Mouse (Mus musculus): ENCODE measurements around the gene Senp7.

GRCm38 (mm10) chr16:56232736-56233135 is 184.6 kb downstream of the Senp7 start:
- no peak for TF ChIP-seq MAFK (IDR thresholded peaks at IDR 0.05; ENCODE audit: insufficient read depth, low read depth, low read length)
- no peak for TF ChIP-seq HCFC1 (IDR thresholded peaks at IDR 0.05; ENCODE audit: borderline replicate concordance, insufficient read depth, low read length)
- no peak for TF ChIP-seq ZNF384 (IDR thresholded peaks at IDR 0.05; ENCODE audit: low read depth, low read length)
- no peak for TF ChIP-seq CHD2 (IDR thresholded peaks at IDR 0.05; ENCODE audit: low read depth, low read length)
- TF ChIP-seq ZC3H11A (IDR thresholded peaks at IDR 0.05; ENCODE audit: borderline replicate concordance, low read depth, low read length) = no peak
